Mouse (Mus musculus) G1E (cell line): Measurements from ENCODE around the gene Pola2. TPM values are rescaled to one million over a fixed set of nuclear protein-coding genes. Genes with fewer than 3 reads are reported as not detected.

Experiments
- ATAC-seq: 2 replicates; pipeline ENCODE4 v1.8.0; 2016; ENCODE audit warnings: mild to moderate bottlenecking; ENCODE audit not compliant: insufficient number of reproducible peaks, poor library complexity, low FRiP score, severe bottlenecking; ENCODE audit errors: extremely low read depth
- DNase-seq: peaks from one replicate; pipeline ENCODE4 v3.0.0; 2012; ENCODE audit warnings: low spot score
- H3K27me3 ChIP-seq: 2 replicates; pipeline ENCODE4 v1.6.1; 2012; ENCODE audit warnings: mild to moderate bottlenecking, low read length, inconsistent platforms; ENCODE audit not compliant: insufficient read depth
- H3K36me3 ChIP-seq: replicated peaks from 2 replicates; pipeline ENCODE3; 2012; ENCODE audit warnings: mild to moderate bottlenecking, inconsistent platforms
- H3K4me1 ChIP-seq: 2 replicates; pipeline ENCODE4 v1.6.1; 2012; ENCODE audit warnings: low read depth, low read length, inconsistent platforms, mixed read lengths; ENCODE audit not compliant: insufficient read depth
- H3K4me3 ChIP-seq: 2 replicates; pipeline ENCODE4 v1.5.1; 2012; ENCODE audit warnings: low read depth, mild to moderate bottlenecking, inconsistent platforms, low read length, moderate library complexity, mixed read lengths
- H3K9me3 ChIP-seq: replicated peaks from 2 replicates; pipeline ENCODE4 v1.6.1; 2012; ENCODE audit warnings: inconsistent platforms
- CTCF ChIP-seq: IDR thresholded peaks from 2 replicates; pipeline ENCODE4 v1.5.1; 2012; ENCODE audit warnings: low read depth, low read length, inconsistent platforms, mixed read lengths
- GATA1 ChIP-seq: IDR thresholded peaks from 2 replicates; pipeline ENCODE4 v1.6.1; 2012; ENCODE audit warnings: borderline replicate concordance, low read length, inconsistent platforms, mixed read lengths
- GATA2 ChIP-seq: IDR thresholded peaks from 2 replicates; pipeline ENCODE4 v1.6.1; 2012; ENCODE audit warnings: low read depth, low read length, inconsistent platforms, borderline replicate concordance
- POLR2AphosphoS5 ChIP-seq: IDR thresholded peaks from 2 replicates; pipeline ENCODE4 v1.6.1; 2012; ENCODE audit warnings: low read depth, low read length, inconsistent platforms; ENCODE audit not compliant: insufficient replicate concordance
- TAL1 ChIP-seq: conservative IDR thresholded peaks from 2 replicates; pipeline ENCODE4 v1.6.1; 2012; ENCODE audit warnings: low read depth, low read length, inconsistent platforms, mixed read lengths
- polyA plus RNA-seq: library from polyadenylated mRNA; stranded (reverse); fragments of >175 nt; gene quantifications from 2 replicates; pipeline ENCODE4 v1.2.3, GENCODE M21; 2012
- total RNA-seq, 2 experiments: library from RNA; stranded (forward) in 1 of 2; stranded (reverse) in 1 of 2; fragments of 200-1000 nt in 1 of 2; fragments of >200 nt in 1 of 2; fragmentation: Nextera tagmentation in 1 of 2; gene quantifications; 2 replicates each; pipeline ENCODE4 v1.2.3; 2014 to 2017

The Pola2 gene
- total and polyA plus RNA-seq, 3 experiments = 51.6 to 147 (median 86.0) TPM

DNA sequence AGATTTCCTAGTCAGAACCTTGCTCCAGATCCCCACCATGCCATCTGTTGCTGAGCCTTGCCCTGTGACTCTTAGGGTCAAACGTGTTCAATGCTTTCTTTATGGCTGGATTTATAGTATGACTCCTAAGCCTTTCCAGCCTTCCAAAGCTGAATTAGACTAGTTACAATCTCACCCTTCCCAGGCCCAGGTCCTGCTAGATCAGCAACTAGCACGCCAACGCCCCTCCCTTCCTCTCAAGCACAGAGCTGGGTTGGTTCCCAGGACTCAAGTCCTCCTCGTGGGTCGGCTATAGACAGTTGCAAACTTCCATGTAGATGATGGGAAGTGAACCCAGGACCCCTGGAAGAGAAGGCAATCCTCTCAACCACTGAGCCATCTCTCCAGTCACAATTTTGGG lies 28.3 kb downstream of the Pola2 start:
- Histone ChIP-seq H3K9me3 (no peaks in the 10 kb centered on the region), H3K4me3 (no peak overlapping the region), H3K27me3 (peaks cover 34% of the 10 kb centered on the region), H3K4me1 (peaks cover 24% of the 10 kb centered on the region), H3K36me3 (peaks cover 33% of the 10 kb centered on the region)
- no peak for DNase-seq
- ATAC-seq = no peak
- TF ChIP-seq TAL1 (no peak), GATA2 (no peak), GATA1 (no peak), CTCF (no peak), POLR2AphosphoS5 (no peak)

DNA sequence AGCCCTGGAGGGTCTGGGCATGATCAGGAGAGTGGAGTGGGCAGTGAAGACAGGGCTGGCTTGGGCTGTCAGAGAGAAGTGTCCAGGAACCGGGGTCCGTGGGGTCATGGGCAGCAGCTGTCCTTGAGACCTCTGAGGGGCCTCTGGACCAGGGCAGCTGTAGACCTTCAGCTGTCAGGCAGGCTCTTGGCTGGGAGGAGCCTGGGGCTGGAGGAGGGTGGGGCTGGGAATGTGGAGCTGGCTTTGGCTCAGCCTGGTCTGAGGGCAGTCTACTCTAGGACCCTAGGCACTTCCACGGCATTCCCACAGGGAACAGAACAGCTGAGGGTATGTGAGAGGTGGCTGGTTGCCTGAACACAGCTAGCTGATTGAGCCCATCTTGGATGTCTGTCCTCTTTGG lies 28.7 kb downstream of the Pola2 start:
- Histone ChIP-seq H3K36me3 (peaks cover 28% of the 10 kb centered on the region), H3K9me3 (no peaks in the 10 kb centered on the region), H3K27me3 (peaks cover 34% of the 10 kb centered on the region), H3K4me3 (no peak overlapping the region), H3K4me1 (peaks cover 26% of the 10 kb centered on the region)
- ATAC-seq (no peak), DNase-seq (no peak)
- TF ChIP-seq GATA2 (no peak), POLR2AphosphoS5 (no peak), CTCF (no peak), TAL1 (no peak), GATA1 (no peak)

DNA sequence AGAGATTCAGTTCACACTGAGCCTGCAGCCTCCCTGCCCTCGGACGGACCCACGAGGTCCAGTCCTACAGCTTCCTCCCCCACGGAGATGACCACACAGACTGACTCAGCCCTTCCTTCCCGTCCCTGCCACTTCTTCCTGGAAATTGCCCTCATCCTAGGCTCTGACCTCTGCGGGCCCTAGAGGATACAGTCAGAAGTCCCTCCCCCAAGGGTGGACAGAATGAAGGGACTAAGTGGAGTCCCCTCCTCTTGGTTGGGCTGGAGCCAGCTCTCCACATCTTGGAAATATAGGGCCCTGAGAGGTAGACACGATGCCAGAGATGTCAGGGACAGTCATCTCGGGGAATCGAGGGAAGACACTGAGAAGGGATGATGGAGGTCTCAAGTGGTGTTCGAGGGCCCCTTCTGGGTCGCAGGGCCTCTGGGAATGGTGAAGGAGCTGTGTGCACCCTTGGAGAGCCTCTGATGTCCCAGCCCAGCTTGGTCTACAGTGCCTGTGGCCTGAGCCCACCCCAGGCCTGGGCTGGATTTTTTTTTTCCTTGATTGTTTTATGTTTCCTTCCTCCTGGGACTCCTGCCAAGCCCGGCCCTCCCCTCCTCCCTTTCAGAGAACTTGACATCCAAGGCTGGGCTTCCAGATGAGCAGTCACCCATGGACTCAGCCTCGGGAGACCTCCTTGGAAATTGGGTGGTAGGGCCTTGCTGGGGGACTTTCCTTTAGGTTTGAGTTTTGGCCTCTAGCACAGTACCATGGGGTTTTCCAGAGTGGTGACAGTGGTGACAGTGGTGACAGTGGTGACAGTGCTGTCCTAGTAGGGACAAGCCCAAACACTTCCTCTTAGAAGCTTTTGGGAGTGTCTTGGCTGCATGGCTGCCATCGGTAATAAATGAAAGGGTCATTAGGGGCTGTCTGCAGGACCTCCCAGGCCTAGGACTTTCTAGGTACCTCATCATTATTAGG lies 34.1 kb downstream of the Pola2 start:
- DNase-seq (no peak), ATAC-seq (no peak)
- Histone ChIP-seq H3K4me1 (peaks cover 40% of the 10 kb centered on the region), H3K36me3 (no peaks in the 10 kb centered on the region), H3K9me3 (no peaks in the 10 kb centered on the region), H3K4me3 (no peak overlapping the region), H3K27me3 (peaks cover 56% of the 10 kb centered on the region)
- TF ChIP-seq GATA2 = no peak
- TF ChIP-seq CTCF = no peak
- no peak for TF ChIP-seq POLR2AphosphoS5
- no peak for TF ChIP-seq TAL1
- no peak for TF ChIP-seq GATA1

DNA sequence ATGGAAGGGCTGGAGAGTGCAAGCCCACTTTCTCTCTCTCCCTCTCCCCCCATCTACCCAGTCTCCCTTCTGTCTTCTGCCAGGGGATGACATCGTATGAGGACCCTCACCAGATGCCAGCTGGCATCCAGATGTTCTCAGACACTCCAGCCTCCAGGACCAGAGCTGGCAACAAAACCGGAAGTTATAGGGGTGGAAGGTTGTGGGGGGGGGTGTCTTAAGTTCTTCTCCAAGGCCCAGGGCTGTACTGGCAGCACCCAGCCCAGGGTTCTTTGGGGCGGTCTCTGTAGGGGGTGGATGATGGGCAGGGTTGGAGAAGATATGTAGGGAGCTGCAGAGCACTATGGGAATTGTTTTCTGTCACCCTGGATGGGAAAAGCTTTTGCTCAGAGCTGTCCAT lies 35.5 kb downstream of the Pola2 start:
- peaks cover 44% of the 10 kb centered on the region for H3K27me3 ChIP-seq
- TF ChIP-seq CTCF (no peak), TAL1 (no peak)
- no peak overlapping the region for H3K4me3 ChIP-seq
- H3K36me3 ChIP-seq = no peaks in the 10 kb centered on the region
- ATAC-seq (no peak), DNase-seq (no peak)
- no peaks in the 10 kb centered on the region for H3K9me3 ChIP-seq
- H3K4me1 ChIP-seq = peaks cover 53% of the 10 kb centered on the region

DNA sequence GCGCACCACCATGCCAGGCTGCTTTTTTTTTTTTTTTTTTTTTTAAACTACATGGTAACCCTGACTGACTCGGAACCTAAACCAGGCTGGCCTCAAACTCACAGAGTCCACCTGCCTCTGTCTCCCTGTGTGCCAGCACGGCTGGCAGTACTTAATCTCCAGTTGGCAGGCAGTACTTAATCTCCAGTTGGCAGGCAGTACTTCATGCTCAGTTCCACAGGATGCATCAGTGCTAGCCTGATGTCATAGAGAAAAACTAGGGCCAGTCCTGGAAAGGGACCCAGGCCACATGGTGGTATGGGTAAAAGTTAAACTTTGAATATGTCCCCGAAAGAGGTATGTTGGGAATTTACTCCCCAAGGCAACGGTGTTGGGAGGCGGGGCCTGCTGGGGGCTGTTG lies 35.9 kb downstream of the Pola2 start:
- Histone ChIP-seq H3K4me3 (no peak overlapping the region), H3K9me3 (no peaks in the 10 kb centered on the region), H3K36me3 (no peaks in the 10 kb centered on the region), H3K27me3 (peaks cover 44% of the 10 kb centered on the region), H3K4me1 (peaks cover 56% of the 10 kb centered on the region)
- ATAC-seq = no peak
- TF ChIP-seq POLR2AphosphoS5 (no peak), TAL1 (no peak), CTCF (no peak)
- no peak for DNase-seq

DNA sequence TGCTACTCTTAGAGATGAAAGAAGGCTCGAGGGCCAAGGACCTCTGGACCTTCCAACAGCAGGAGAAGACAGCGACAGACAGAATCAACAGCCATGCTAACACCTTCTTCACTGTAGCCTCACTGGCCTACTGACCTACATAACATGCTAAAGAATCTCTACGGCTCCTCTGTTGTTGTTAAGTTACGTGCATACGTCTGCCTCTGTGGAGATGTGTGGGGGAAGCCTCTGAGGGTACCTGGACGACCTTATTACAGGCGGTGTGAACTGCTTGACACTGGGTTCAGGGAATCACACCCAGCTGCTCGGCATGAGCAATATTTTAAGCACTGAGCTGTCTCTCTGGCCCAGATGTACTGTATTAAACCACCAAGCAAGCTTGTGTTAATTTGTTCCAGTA lies 36.5 kb downstream of the Pola2 start:
- Histone ChIP-seq H3K9me3 (no peaks in the 10 kb centered on the region), H3K4me1 (peaks cover 62% of the 10 kb centered on the region), H3K27me3 (peaks cover 39% of the 10 kb centered on the region), H3K36me3 (no peaks in the 10 kb centered on the region), H3K4me3 (no peak overlapping the region)
- DNase-seq (no peak), ATAC-seq (no peak)
- no peak for TF ChIP-seq POLR2AphosphoS5
- TF ChIP-seq TAL1 = no peak
- no peak for TF ChIP-seq GATA2
- TF ChIP-seq CTCF = no peak
- no peak for TF ChIP-seq GATA1
